ENCODE assay signal across 13 mouse cellular contexts in the genomic region with DNA sequence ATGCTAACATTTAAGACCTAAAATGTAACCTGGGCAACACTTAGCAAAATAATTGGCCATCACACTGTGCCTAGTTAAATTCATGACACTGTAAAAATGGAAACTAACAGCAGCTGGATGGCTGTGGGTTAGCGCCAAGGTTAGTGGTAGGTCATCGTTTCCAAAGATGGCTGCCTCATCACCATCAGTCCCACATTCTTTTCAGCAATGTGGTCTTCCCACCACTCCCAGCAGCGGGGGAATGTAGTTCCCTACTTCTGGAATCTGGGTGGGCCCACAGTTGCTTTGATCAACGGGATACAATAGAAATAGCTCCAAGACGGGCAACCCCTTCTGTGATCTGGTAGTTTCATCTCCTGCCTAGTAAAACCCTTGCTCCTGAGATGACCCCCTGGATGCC.
"Had no signal": no experiment of that assay in that cellular context is flagged by ENCODE, and none has a peak within 500 bp of the region (broad histone marks: within the 10 kb centered on the region; RNA-seq: fewer than 3 reads in every experiment).

No protein-coding gene starts in this region.

- DNase-seq: lung, adult 18-20 months; lung, embryonic 14.5 days; lung, postnatal 10 days; lung, postnatal 4 days; right cerebral cortex, postnatal 14 days; thymus, adult 18-20 months; thymus, postnatal 14 days; thymus, postnatal 36 days had no signal

- H3K4me2 ChIP-seq: lung, embryonic 14.5 days; midbrain, embryonic 13.5 days; neural tube, embryonic 12.5 days; stomach, embryonic 15.5 days had no signal

- H3K27ac ChIP-seq: midbrain, embryonic 10.5 days; midbrain, embryonic 13.5 days; neural tube, embryonic 12.5 days; stomach, embryonic 15.5 days; stomach, postnatal 0 days had no signal

- H3K4me3 ChIP-seq: midbrain, embryonic 10.5 days; midbrain, embryonic 13.5 days; neural tube, embryonic 12.5 days; stomach, embryonic 15.5 days had no signal

- H3K9me3 ChIP-seq: midbrain, embryonic 13.5 days; neural tube, embryonic 12.5 days; stomach, embryonic 15.5 days had no signal

- H3K4me1 ChIP-seq: stomach, embryonic 15.5 days had no signal

- H3K36me3 ChIP-seq: midbrain, embryonic 10.5 days; midbrain, embryonic 13.5 days; neural tube, embryonic 12.5 days; stomach, embryonic 15.5 days had no signal

- H3K9ac ChIP-seq: lung, embryonic 14.5 days; midbrain, embryonic 13.5 days; neural tube, embryonic 12.5 days; stomach, embryonic 15.5 days had no signal

- H3K27me3 ChIP-seq: midbrain, embryonic 13.5 days; stomach, embryonic 15.5 days had no signal
